Mouse (Mus musculus): ENCODE measurements around the gene Ggt7. TPM values are rescaled to one million over a fixed set of nuclear protein-coding genes. Genes with fewer than 3 reads are reported as not detected.
A peak's percentile ranks its signal among the peaks of the same experiment; 100 is the strongest.

Gene Ggt7
- polyA plus RNA-seq, 1 experiment from 2014 or later, result 1.1 TPM

- ATAC-seq (replicated peaks; ENCODE audit: insufficient number of reproducible peaks, insufficient read depth, low FRiP score, low read depth), result no peak
Observed at GRCm38 (mm10) chr2:155537761-155538462, 19.9 kb upstream of the Ggt7 start.

GRCm38 (mm10) chr2:155536292-155536691 is 18.3 kb upstream of the Ggt7 start:
- no peaks in the 10 kb centered on the region for H3K9me3 ChIP-seq (replicated peaks)
- H3K27me3 ChIP-seq, result no peaks in the 10 kb centered on the region
- no peak for ATAC-seq (replicated peaks; ENCODE audit: insufficient number of reproducible peaks, insufficient read depth, low FRiP score, low read depth)
- H3K36me3 ChIP-seq, result no peaks in the 10 kb centered on the region
- no peak overlapping the region for H3K4me3 ChIP-seq
- no peak overlapping the region for H3K27ac ChIP-seq
- H3K4me2 ChIP-seq, result no peak overlapping the region
- peaks cover 5% of the 10 kb centered on the region; the same call in 1 of the 2 replicates for H3K4me1 ChIP-seq (replicated peaks)
- no peak overlapping the region for H3K9ac ChIP-seq

More at GRCm38 (mm10) chr2:155537761-155538462, 19.9 kb upstream of the Ggt7 start:
- Histone ChIP-seq H3K9ac (no peak overlapping the region), H3K27me3 (no peaks in the 10 kb centered on the region), H3K36me3 (no peaks in the 10 kb centered on the region), H3K27ac (no peak overlapping the region), H3K4me1 (replicated peaks) (peaks cover 8% of the 10 kb centered on the region), H3K4me2 (no peak overlapping the region), H3K4me3 (no peak overlapping the region), H3K9me3 (replicated peaks) (no peaks in the 10 kb centered on the region)
- WGBS, result 64% methylated on average over 5 of the region's 5 CpGs

GRCm38 (mm10) chr2:155527367-155527766 is 9.3 kb upstream of the Ggt7 start:
- Histone ChIP-seq H3K27me3 (no peaks in the 10 kb centered on the region), H3K9me3 (replicated peaks) (no peaks in the 10 kb centered on the region), H3K36me3 (no peaks in the 10 kb centered on the region), H3K4me3 (no peak overlapping the region), H3K4me2 (no peak overlapping the region), H3K27ac (no peak overlapping the region), H3K9ac (no peak overlapping the region), H3K4me1 (replicated peaks) (no peaks in the 10 kb centered on the region)
- whole genome bisulfite sequencing, result 58% methylated on average over 5 of the region's 5 CpGs
- ATAC-seq (replicated peaks; ENCODE audit: insufficient number of reproducible peaks, insufficient read depth, low FRiP score, low read depth), result no peak

GRCm38 (mm10) chr2:155524378-155524777 is 6.3 kb upstream of the Ggt7 start:
- H3K4me3 ChIP-seq, result no peak overlapping the region
- H3K27ac ChIP-seq, result no peak overlapping the region
- H3K27me3 ChIP-seq, result no peaks in the 10 kb centered on the region
- H3K36me3 ChIP-seq, result no peaks in the 10 kb centered on the region
- WGBS, result 48% methylated on average over 1 of the region's 1 CpGs
- no peak for ATAC-seq (replicated peaks; ENCODE audit: insufficient number of reproducible peaks, insufficient read depth, low FRiP score, low read depth)
- no peak overlapping the region for H3K4me2 ChIP-seq
- no peak overlapping the region for H3K9ac ChIP-seq
- H3K4me1 ChIP-seq (replicated peaks), result no peaks in the 10 kb centered on the region
- H3K9me3 ChIP-seq (replicated peaks), result no peaks in the 10 kb centered on the region

- H3K9me3 ChIP-seq (replicated peaks), result no peaks in the 10 kb centered on the region
- no peak overlapping the region for H3K9ac ChIP-seq
- ATAC-seq (replicated peaks; ENCODE audit: insufficient number of reproducible peaks, insufficient read depth, low FRiP score, low read depth), result no peak
- 0 out of 2 replicates have a peak, but pooled peaks cover 3% of the 10 kb centered on the region for H3K4me1 ChIP-seq (replicated peaks)
- H3K36me3 ChIP-seq, result no peaks in the 10 kb centered on the region
- H3K27me3 ChIP-seq, result no peaks in the 10 kb centered on the region
- H3K4me2 ChIP-seq, result no peak overlapping the region
- WGBS, result 53% methylated on average over 5 of the region's 5 CpGs
- no peak overlapping the region for H3K27ac ChIP-seq
- no peak overlapping the region for H3K4me3 ChIP-seq
Observed at GRCm38 (mm10) chr2:155523706-155524105, 5.7 kb upstream of the Ggt7 start.

GRCm38 (mm10) chr2:155518531-155519270 is 664 bp upstream of the Ggt7 start:
- 26% methylated on average over 18 of the region's 18 CpGs for WGBS
- Histone ChIP-seq H3K4me1 (replicated peaks) (peaks cover 21% of the 10 kb centered on the region), H3K9me3 (replicated peaks) (no peaks in the 10 kb centered on the region), H3K4me2 (peak overlapping the region; percentile 95), H3K4me3 (peak overlapping the region; percentile 90), H3K27ac (peak overlapping the region; percentile 84), H3K27me3 (peaks cover 16% of the 10 kb centered on the region), H3K9ac (peak overlapping the region; percentile 82), H3K36me3 (no peaks in the 10 kb centered on the region)
- ATAC-seq (replicated peaks; ENCODE audit: insufficient number of reproducible peaks, insufficient read depth, low FRiP score, low read depth), result no peak

- 0% methylated on average over 1 of the region's 1 CpGs for WGBS
- Histone ChIP-seq H3K9me3 (replicated peaks) (no peaks in the 10 kb centered on the region), H3K27ac (no peak overlapping the region), H3K4me2 (no peak overlapping the region), H3K4me1 (replicated peaks) (peaks cover 21% of the 10 kb centered on the region), H3K9ac (no peak overlapping the region), H3K27me3 (peaks cover 26% of the 10 kb centered on the region), H3K36me3 (no peaks in the 10 kb centered on the region), H3K4me3 (no peak overlapping the region)
- no peak for ATAC-seq (replicated peaks; ENCODE audit: insufficient number of reproducible peaks, insufficient read depth, low FRiP score, low read depth)
Observed at GRCm38 (mm10) chr2:155515941-155516340, 2.1 kb downstream of the Ggt7 start.

- H3K27me3 ChIP-seq, result peaks cover 26% of the 10 kb centered on the region
- WGBS, result 2% methylated on average over 23 of the region's 23 CpGs
- peak overlapping the region; percentile 43 for H3K4me3 ChIP-seq
- H3K4me1 ChIP-seq (replicated peaks), result peaks cover 21% of the 10 kb centered on the region
- no peak for ATAC-seq (replicated peaks; ENCODE audit: insufficient number of reproducible peaks, insufficient read depth, low FRiP score, low read depth)
- H3K4me2 ChIP-seq, result peak overlapping the region; percentile 75
- H3K9ac ChIP-seq, result peak overlapping the region; percentile 37
- H3K27ac ChIP-seq, result no peak overlapping the region
- no peaks in the 10 kb centered on the region for H3K9me3 ChIP-seq (replicated peaks)
- no peaks in the 10 kb centered on the region for H3K36me3 ChIP-seq
Observed at GRCm38 (mm10) chr2:155514666-155515065, 3.4 kb downstream of the Ggt7 start.

- Histone ChIP-seq H3K9me3 (replicated peaks) (no peaks in the 10 kb centered on the region), H3K4me2 (no peak overlapping the region), H3K27me3 (peaks cover 26% of the 10 kb centered on the region), H3K4me1 (replicated peaks) (peaks cover 16% of the 10 kb centered on the region), H3K36me3 (no peaks in the 10 kb centered on the region), H3K4me3 (no peak overlapping the region), H3K9ac (no peak overlapping the region), H3K27ac (no peak overlapping the region)
- 65% methylated on average over 5 of the region's 5 CpGs for WGBS
- ATAC-seq (replicated peaks; ENCODE audit: insufficient number of reproducible peaks, insufficient read depth, low FRiP score, low read depth), result no peak
Observed at GRCm38 (mm10) chr2:155513543-155513942, 4.5 kb downstream of the Ggt7 start.

GRCm38 (mm10) chr2:155512479-155512878 is 5.6 kb downstream of the Ggt7 start:
- Histone ChIP-seq H3K36me3 (no peaks in the 10 kb centered on the region), H3K4me3 (no peak overlapping the region), H3K9ac (no peak overlapping the region), H3K4me1 (replicated peaks) (peaks cover 12% of the 10 kb centered on the region), H3K9me3 (replicated peaks) (no peaks in the 10 kb centered on the region), H3K4me2 (no peak overlapping the region), H3K27ac (no peak overlapping the region), H3K27me3 (peaks cover 26% of the 10 kb centered on the region)
- ATAC-seq (replicated peaks; ENCODE audit: insufficient number of reproducible peaks, insufficient read depth, low FRiP score, low read depth), result no peak
- 58% methylated on average over 4 of the region's 4 CpGs for WGBS

- 46% methylated on average over 10 of the region's 10 CpGs for WGBS
- H3K9me3 ChIP-seq (replicated peaks), result no peaks in the 10 kb centered on the region
- ATAC-seq (replicated peaks; ENCODE audit: insufficient number of reproducible peaks, insufficient read depth, low FRiP score, low read depth), result no peak
- H3K4me1 ChIP-seq (replicated peaks), result peaks cover 5% of the 10 kb centered on the region; the same call in 1 of the 2 replicates
- no peak overlapping the region for H3K27ac ChIP-seq
- no peak overlapping the region for H3K4me3 ChIP-seq
- H3K4me2 ChIP-seq, result no peak overlapping the region
- peaks cover 5% of the 10 kb centered on the region; the same call in 1 of the 2 replicates for H3K27me3 ChIP-seq
- H3K9ac ChIP-seq, result no peak overlapping the region
- no peaks in the 10 kb centered on the region for H3K36me3 ChIP-seq
Observed at GRCm38 (mm10) chr2:155507721-155508470, 10.1 kb downstream of the Ggt7 start.

All from heart, embryonic 15.5 days (tissue).